Mouse (Mus musculus) stomach, embryonic 15.5 days (tissue): ENCODE measurements around the gene Raet1d. TPM values are rescaled to one million over a fixed set of nuclear protein-coding genes. Genes with fewer than 3 reads are reported as not detected.
"Not testable (repeated sequence)": the region's sequence is repeated elsewhere in the genome, so short reads cannot be mapped to it uniquely, and the experiment has no call there.

Source experiments
- ATAC-seq: fragments of 200-750 bp; cut with Nextera tagmentation; 2 replicates; pipeline ENCODE4 v1.8.0; 2017; ENCODE audit warnings: low read depth, moderate number of reproducible peaks, moderate TSS enrichment; ENCODE audit not compliant: insufficient read depth, low FRiP score
- H3K27ac ChIP-seq: fragments of 300-500 bp; sonication (generic); 2 replicates; pipeline ENCODE4 v1.5.1; 2015; ENCODE audit warnings: mild to moderate bottlenecking, inconsistent platforms
- H3K27me3 ChIP-seq: fragments of 300-500 bp; sonication (generic); replicated peaks from 2 replicates; pipeline ENCODE4 v1.6.1; 2015; ENCODE audit warnings: inconsistent platforms
- H3K36me3 ChIP-seq: fragments of 300-500 bp; sonication (generic); 2 replicates; pipeline ENCODE4 v1.6.1; 2015; ENCODE audit warnings: inconsistent platforms
- H3K4me1 ChIP-seq: fragments of 300-500 bp; sonication (generic); 2 replicates; pipeline ENCODE4 v1.6.1; 2015; ENCODE audit warnings: inconsistent platforms
- H3K4me2 ChIP-seq: fragments of 300-500 bp; sonication (generic); 2 replicates; pipeline ENCODE4 v1.6.1; 2015; ENCODE audit warnings: mild to moderate bottlenecking, inconsistent platforms
- H3K4me3 ChIP-seq: fragments of 300-500 bp; sonication (generic); replicated peaks from 2 replicates; pipeline ENCODE4 v1.5.1; 2015; ENCODE audit warnings: inconsistent platforms
- H3K9ac ChIP-seq: fragments of 300-500 bp; sonication (generic); 2 replicates; pipeline ENCODE4 v1.6.1; 2015; ENCODE audit warnings: inconsistent platforms
- H3K9me3 ChIP-seq: fragments of 300-500 bp; sonication (generic); 2 replicates; pipeline ENCODE4 v1.6.1; 2016; ENCODE audit warnings: inconsistent platforms
- WGBS: fragments of 180-500 bp; shearing (Covaris S2); methylation state at CpG from one replicate; pipeline ENCODE4 v1.1.7; 2015; 5-methylcytosine and 5-hydroxymethylcytosine counted together
- polyA plus RNA-seq: library from polyadenylated mRNA; unstranded; fragments of >200 nt; fragmentation: Nextera tagmentation; extraction: Ambion mirVana; gene quantifications from 2 replicates; pipeline ENCODE4 v1.2.1, GENCODE M21; 2015

The Raet1d gene
- 9.4 and 10.6 TPM in 2 replicates for polyA plus RNA-seq

GRCm38 (mm10) chr10:22360252-22360651, at the start of gene Raet1d:
TSS of gene Raet1d (plus strand) at chr10:22360552.
- H3K4me3 ChIP-seq, H3K4me1 ChIP-seq, H3K27ac ChIP-seq, H3K9ac ChIP-seq, H3K4me2 ChIP-seq, H3K27me3 ChIP-seq, ATAC-seq, H3K9me3 ChIP-seq, H3K36me3 ChIP-seq: not testable (repeated sequence)
- 69% methylated on average over 3 of the region's 3 CpGs for WGBS

- Histone ChIP-seq H3K27me3 (no peaks in the 10 kb centered on the region), H3K4me1 (no peaks in the 10 kb centered on the region), H3K9ac (no peak overlapping the region), H3K4me2 (no peak overlapping the region), H3K36me3 (no peaks in the 10 kb centered on the region), H3K27ac (no peak overlapping the region), H3K4me3 (no peak overlapping the region), H3K9me3 (no peaks in the 10 kb centered on the region)
- WGBS, result 82% methylated on average over 2 of the region's 2 CpGs
- no peak for ATAC-seq
Observed at GRCm38 (mm10) chr10:22322858-22323257, 37.5 kb upstream of the Raet1d start.

- not testable (repeated sequence) for H3K27me3 ChIP-seq, H3K36me3 ChIP-seq, ATAC-seq, H3K9me3 ChIP-seq, H3K4me1 ChIP-seq, H3K9ac ChIP-seq, H3K4me3 ChIP-seq, H3K4me2 ChIP-seq, H3K27ac ChIP-seq
- 63% methylated on average over 4 of the region's 4 CpGs for WGBS
Observed at GRCm38 (mm10) chr10:22345721-22346120, 14.6 kb upstream of the Raet1d start.

DNA sequence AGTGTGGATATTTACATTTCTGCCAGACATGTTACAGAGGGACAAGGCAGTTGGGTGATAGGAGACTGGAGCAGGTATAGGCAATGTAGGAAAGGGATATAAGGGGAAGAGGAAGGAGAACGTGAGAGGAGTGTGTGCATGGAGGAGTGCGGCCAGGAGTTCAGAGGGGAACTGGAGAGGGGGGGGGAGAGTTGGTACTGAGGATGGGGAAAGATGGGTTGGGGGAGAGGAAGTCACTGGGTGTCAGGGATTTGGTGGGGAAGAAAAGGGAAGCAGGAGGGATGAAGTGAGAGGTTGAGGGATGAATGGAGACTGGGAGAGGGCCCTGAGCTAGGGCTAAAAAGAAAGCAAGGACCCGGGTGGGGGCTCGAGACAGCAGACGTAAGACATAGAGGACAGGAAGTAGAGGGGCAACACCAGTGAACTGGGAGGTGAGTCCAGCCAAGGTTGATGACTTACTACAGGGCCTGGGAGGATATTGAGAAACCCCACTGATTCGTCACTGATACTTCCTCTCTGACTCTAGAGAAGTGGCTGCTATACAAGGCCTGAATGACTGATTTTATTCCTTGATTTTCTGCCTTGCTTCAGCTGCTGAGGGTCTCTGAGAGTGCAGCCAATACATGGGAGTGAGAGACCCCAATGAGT, 6.7 kb upstream of the Raet1d start:
- H3K27me3 ChIP-seq, H3K4me3 ChIP-seq, ATAC-seq, H3K4me2 ChIP-seq, H3K27ac ChIP-seq, H3K4me1 ChIP-seq, H3K9ac ChIP-seq, H3K9me3 ChIP-seq, H3K36me3 ChIP-seq: not testable (repeated sequence)
- 72% methylated on average over 6 of the region's 6 CpGs for WGBS

GRCm38 (mm10) chr10:22354196-22354574, 6.2 kb upstream of the Raet1d start:
- 69% methylated on average over 2 of the region's 2 CpGs for WGBS
- not testable (repeated sequence) for H3K4me1 ChIP-seq, H3K4me3 ChIP-seq, H3K36me3 ChIP-seq, H3K27ac ChIP-seq, H3K9me3 ChIP-seq, H3K4me2 ChIP-seq, H3K27me3 ChIP-seq, H3K9ac ChIP-seq, ATAC-seq

DNA sequence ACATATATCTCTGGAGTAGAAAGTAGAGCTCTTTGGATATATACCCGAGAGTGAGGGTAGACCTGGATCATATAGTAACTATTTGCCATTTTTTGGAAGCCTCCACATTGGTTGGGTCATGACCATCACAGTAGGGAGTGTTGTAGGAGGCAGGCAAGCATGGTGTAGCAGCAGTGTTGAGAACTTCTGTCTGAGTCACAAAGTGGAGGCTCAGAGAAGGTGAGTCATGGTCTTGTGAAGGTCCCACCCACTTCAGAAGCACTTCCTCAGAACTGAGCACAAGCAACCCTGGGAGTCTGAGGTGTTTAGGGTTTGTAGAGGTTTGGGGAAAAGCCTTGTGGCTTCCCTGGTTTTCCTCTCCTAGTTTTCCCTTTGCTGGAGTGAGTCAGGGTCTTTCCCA, 3.0 kb upstream of the Raet1d start:
- not testable (repeated sequence) for H3K27me3 ChIP-seq, H3K4me2 ChIP-seq, H3K4me3 ChIP-seq, H3K9ac ChIP-seq, H3K4me1 ChIP-seq, H3K27ac ChIP-seq, H3K9me3 ChIP-seq, ATAC-seq, H3K36me3 ChIP-seq
- 76% methylated on average over 1 of the region's 1 CpGs for WGBS

- H3K4me3 ChIP-seq, ATAC-seq: not testable (repeated sequence)
Observed at GRCm38 (mm10) chr10:22360957-22361356, 605 bp downstream of the Raet1d start.

DNA sequence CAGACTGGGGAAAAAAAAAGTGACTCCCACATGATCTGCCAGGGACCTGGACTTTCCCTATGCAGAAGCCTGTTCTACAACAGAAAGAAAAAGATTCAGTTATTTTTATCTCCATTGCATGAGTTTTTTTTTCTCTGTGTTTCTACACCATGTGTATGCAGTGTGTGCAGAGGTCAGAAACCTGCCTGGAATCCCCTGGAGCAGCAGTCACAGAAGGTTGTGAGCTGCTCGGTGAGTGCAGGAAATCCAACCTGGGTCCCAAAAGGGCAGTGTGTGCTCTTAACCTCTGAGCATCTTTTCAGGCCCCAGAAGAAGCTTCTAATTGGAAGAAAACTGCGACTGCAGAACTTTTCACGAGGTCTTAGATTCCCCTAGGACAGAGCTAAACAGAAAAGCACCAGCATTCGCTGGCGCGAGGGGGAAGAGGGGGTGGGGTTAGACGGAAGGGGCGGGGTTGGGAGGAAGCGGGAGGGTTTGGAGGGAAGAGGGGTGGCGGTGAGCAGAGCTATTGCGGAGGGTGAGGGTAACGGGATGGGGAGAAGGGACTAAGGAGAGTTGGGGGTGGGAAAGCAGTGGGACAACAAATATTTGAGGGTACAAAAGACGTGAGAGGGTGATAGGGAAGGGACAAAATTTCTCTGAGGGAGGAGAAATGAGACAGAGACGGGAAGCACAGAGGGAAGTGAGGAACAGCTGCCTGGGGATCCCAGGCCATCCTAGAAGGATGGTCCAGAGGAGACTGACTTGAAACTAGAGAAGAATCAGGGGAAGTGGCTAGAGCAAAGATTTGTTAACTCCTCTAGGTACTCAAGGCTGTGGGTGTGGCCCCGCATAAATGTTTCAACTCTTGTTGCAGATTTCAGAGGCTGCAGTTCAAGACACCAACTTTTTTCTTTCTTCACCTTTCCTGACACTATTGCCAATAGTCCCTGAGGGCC, 1.3 kb downstream of the Raet1d start:
- H3K9me3 ChIP-seq, H3K36me3 ChIP-seq, H3K27me3 ChIP-seq, H3K4me1 ChIP-seq, H3K27ac ChIP-seq, H3K9ac ChIP-seq: not testable (repeated sequence)
- H3K4me3 ChIP-seq, result peak overlapping the region; percentile 17; the same call in 1 of the 2 replicates
- peak; percentile 58; the same call in 1 of the 2 replicates for ATAC-seq
- peak overlapping the region; percentile 41 for H3K4me2 ChIP-seq
- 4% methylated on average over 11 of the region's 15 CpGs for WGBS

More at GRCm38 (mm10) chr10:22360957-22361356, 605 bp downstream of the Raet1d start:
- not testable (repeated sequence) for H3K27me3 ChIP-seq, H3K4me2 ChIP-seq, H3K4me1 ChIP-seq, H3K36me3 ChIP-seq, H3K9me3 ChIP-seq, H3K27ac ChIP-seq, H3K9ac ChIP-seq
- 25% methylated on average over 2 of the region's 2 CpGs for WGBS

DNA sequence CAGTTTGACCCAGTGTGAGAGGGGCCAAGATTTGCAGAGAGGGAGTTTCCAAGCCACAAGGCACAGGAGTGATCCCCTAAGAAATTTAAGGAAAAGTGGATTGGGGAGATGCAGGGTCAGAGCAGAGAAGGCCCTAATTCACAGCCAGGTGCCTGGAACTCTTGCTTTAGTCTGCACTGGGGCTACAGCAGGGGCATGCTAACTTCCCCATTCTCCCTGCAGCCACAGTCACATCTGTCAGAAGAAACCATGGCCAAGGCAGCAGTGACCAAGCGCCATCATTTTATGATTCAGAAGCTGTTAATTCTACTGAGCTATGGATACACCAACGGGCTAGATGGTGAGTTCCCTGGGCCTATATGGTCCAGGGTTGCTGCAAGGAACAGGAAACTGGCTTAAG, 2.1 kb downstream of the Raet1d start:
- ATAC-seq, H3K27me3 ChIP-seq, H3K9ac ChIP-seq, H3K4me1 ChIP-seq, H3K4me2 ChIP-seq, H3K9me3 ChIP-seq, H3K36me3 ChIP-seq, H3K27ac ChIP-seq, H3K4me3 ChIP-seq: not testable (repeated sequence)
- WGBS, result 88% methylated on average over 2 of the region's 2 CpGs

DNA sequence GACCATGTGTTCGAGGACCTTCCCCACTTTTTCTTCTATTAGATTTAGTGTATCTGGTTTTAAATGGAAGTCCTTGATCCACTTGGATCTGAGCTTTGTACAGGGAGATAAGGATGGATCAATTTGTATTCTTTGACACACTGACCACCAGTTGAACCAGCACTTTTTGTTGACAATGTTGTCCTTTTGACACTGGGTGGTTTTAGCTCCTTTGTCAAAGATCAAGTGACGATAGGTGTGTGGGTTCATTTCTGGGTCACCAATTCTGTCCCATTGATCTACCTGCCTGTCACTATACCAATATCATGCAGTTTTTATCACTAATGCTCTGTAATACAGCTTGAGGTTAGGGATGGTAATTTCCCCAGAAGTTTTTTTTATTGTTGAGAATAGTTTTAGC, 4.6 kb downstream of the Raet1d start:
- H3K9me3 ChIP-seq, H3K36me3 ChIP-seq, H3K4me3 ChIP-seq, ATAC-seq, H3K4me1 ChIP-seq, H3K4me2 ChIP-seq, H3K27me3 ChIP-seq, H3K27ac ChIP-seq, H3K9ac ChIP-seq: not testable (repeated sequence)
- WGBS, result 57% methylated on average over 2 of the region's 2 CpGs

GRCm38 (mm10) chr10:22381226-22381625, 20.9 kb downstream of the Raet1d start:
- H3K4me2 ChIP-seq, H3K4me1 ChIP-seq, H3K36me3 ChIP-seq, H3K9ac ChIP-seq, H3K27me3 ChIP-seq, H3K9me3 ChIP-seq, H3K27ac ChIP-seq, H3K4me3 ChIP-seq: not testable (repeated sequence)
- 9% methylated on average over 9 of the region's 10 CpGs for WGBS
- 0 out of 2 replicates have a peak, but pooled peaks have one; percentile 16 for ATAC-seq

GRCm38 (mm10) chr10:22390146-22390545, 29.8 kb downstream of the Raet1d start:
- not testable (repeated sequence) for H3K4me3 ChIP-seq, ATAC-seq
- 80% methylated on average over 7 of the region's 7 CpGs for WGBS

More at GRCm38 (mm10) chr10:22390146-22390545, 29.8 kb downstream of the Raet1d start:
- H3K4me1 ChIP-seq, H3K27me3 ChIP-seq, H3K36me3 ChIP-seq, H3K27ac ChIP-seq, H3K4me2 ChIP-seq, H3K9ac ChIP-seq, H3K9me3 ChIP-seq: not testable (repeated sequence)
